Mouse (Mus musculus) mouse trophoblast stem cell (cell line): ENCODE data around the gene Ccdc61.

ENCODE experiments used
- in situ Hi-C, 2 experiments: fragments of 300-500 bp; cut with MseI, MboI; formaldehyde crosslinking; loops; 2 replicates in 1 of 2; 3 replicates in 1 of 2; pipeline ENCODE4 v1.15.1; 2025

Gene Ccdc61

DNA sequence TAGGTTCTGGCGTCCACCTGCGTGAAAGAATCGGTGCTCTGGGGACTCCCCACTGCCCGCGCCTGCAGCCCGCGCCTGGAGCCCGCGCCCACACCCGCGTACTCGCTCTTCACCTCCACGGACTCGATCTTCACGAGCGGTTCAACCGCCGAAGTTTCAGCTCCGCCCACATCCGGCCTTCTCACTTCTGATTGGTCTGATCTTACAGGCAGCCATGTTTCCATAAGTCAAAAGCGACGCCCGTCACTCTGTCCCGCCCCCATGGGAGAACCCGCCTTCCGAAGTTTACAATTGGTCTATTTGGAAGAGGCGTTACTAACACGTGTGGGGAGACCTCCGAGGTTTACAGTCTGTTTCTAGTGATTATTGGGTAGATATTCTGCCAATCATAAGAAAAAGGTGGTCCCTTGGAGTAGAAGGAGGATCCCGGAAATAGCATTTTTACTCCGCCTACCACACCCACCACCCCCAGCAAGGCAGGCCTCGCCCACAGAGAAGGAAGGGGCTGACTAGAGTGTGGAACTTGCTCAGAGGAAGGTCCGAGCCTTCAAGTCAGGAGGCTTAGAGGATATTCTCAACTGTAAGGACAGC lies at the start of gene Ccdc61:
TSS of gene Ccdc61 (minus strand) at position 175 of the 591 bp plus-strand sequence.
- in situ Hi-C loops: no loop called here

DNA sequence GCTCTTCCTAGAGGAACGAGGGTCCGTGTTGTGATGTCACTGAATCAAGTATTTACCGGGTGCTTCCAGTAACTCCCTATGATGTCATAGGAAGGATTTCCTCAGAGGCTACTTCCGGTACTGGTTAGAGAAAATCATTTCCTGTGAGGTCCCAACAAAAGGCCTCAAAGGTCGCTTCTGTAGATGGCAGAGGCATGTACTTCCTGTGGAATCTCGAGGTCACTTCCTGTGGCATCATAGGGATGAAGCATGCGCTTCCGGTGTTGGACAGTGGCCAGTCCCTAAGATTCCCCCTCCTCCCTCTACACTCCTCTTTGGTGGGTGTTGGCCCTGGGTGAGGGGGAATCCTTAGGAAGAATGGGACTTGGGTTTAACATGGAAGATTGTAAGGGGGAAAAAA lies 49.2 kb upstream of the Ccdc61 start:
- in situ Hi-C loops: no loop called here

DNA sequence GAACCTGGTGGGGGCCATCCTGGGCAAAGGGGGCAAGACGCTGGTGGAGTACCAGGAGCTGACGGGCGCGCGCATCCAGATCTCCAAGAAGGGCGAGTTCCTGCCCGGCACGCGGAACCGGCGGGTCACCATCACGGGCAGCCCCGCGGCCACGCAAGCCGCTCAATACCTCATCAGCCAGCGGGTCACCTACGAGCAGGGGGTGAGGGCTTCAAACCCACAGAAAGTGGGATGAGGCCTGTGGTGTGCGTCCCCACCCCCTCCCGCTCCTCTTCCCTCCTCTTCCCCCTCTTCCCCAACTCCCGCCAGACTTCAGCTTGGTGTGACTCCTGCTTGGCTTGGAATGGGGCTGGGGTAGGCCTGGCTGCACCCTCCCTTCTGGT lies 48.2 kb upstream of the Ccdc61 start:
- in situ Hi-C loops: no loop called here

DNA sequence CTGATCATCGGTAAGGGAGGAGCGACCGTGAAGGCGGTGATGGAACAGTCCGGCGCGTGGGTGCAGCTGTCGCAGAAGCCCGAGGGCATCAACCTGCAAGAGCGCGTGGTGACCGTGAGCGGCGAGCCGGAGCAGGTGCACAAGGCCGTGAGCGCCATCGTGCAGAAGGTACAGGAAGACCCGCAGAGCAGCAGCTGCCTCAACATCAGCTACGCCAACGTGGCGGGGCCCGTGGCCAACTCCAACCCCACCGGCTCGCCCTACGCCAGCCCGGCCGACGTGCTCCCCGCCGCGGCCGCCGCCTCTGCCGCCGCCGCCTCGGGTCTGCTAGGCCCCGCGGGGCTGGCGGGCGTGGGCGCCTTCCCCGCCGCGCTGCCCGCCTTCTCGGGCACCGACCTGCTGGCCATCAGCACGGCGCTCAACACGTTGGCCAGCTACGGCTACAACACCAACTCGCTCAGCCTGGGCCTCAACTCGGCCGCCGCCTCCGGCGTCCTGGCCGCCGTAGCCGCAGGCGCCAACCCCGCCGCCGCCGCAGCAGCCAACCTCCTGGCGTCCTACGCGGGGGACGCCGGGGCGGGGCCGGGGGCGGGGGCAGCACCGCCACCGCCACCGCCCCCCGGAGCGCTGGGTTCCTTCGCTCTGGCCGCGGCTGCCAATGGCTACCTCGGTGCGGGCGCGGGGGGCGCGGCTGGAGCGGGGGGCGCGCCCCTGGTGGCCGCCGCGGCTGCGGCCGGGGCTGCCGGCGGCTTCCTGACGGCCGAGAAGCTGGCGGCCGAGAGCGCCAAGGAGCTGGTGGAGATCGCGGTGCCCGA lies 47.6 kb upstream of the Ccdc61 start:
- in situ Hi-C loops: no loop called here

DNA sequence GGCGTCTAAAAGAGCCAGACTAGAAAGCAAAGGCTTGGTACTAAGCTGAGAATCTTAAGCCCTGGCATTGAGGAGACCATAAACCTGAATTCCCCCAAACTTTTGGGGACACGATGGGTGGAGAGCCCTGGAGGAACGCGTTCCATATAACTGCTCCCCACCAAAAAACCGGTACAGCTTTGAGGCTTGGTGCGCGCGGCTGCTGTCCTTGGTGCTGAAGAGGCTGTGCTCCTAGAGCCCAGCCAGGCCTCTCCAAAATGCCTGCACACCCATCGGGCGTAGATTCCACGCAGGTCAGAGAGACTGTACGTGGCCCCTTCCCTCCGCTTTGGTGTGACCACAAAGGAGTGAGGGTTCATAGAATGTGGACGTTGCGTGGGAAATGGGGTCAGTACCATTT lies 41.2 kb upstream of the Ccdc61 start:
- in situ Hi-C loops: no loop called here

DNA sequence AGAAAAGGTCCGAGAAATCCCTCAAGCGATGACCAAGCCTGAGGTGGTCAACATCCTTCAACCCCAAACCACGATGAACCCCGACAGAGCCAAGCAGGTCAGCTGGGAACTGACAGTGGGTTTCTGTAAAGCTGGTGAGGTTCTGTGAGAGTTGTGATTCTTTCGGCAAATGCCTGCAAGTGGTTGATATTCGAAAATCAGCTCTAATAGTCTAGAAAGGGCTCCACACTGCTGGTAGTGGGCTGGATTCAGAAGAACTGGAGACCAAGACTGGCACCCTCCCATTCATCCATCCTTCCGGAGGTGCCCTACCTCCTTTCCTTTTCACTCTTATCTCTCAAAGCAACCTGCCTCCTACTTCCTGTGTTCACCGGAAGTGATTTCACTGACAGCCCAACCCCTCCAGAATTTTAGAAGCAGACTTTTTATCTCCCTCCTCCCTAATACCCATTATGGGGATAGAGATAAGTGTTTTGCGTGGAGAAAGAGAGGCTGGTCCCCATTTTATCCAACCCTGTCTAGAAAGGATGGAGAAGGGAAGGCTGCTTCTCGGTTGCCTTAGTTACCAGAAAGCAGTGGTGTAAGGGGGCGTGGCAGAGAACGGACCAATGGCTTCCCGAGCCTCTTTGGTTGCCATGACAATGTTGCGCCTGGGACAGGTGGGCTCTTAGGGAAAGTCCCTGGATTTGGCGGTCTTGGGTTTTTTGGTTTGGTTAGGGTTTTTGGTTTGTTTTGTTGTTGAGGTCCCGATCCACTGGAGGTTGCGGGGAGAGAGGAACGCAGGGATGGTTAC lies 40.5 kb upstream of the Ccdc61 start:
- in situ Hi-C loops: no loop called here

DNA sequence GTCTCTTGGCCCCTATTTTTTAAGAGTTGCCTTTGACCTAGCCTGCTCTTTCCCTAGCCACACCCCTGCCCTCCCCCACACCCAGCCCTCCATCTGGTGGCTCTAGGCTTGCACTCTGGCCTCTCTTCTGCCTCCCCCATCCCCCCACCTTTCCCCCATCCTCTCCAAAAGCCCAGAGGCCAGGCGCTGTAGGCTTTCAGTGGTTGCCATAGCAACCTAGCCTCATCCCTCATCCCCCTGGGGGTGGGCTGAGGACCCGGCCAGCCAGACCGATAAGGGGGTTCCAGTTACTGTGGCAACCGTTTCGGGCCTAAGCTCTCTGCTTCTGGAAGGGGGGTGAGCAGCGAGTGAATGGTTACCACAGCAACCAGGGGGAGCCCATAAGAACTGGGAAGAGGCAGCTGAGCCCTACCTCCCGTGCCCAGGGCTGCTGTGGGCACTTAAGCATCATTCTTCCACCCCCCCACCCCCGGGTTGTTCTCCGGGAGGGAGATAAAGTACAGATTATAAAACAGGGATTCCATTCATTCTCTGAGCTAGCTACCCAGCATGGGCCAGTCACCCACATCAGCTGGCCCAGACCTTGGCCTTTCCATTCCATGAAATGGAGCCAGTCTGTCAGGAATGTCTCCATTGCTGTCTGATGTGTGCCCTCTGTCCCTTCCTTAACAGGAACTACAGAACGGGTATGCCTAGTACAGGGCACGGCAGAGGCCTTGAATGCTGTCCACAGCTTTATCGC lies 39.7 kb upstream of the Ccdc61 start:
- in situ Hi-C loops: no loop called here

DNA sequence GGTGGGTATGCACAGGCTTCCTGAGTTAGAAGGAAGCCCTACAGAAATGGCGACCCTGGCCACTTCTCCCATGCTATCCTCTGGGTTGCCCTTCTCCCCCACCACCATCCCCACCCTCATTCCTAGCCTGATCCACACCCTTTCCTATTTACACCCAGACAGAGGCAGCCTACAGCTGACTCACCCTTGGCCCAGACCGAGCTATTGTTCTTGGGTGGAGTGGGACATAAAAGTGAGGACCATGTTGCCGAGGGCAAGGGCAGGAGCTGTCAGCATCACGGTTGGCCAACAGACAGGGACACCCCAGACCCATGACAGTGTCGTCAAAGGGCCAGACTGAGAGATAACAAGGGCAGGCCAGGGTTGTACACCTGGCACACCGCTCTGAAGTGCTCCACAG lies 37.9 kb upstream of the Ccdc61 start:
- in situ Hi-C loops: no loop called here

DNA sequence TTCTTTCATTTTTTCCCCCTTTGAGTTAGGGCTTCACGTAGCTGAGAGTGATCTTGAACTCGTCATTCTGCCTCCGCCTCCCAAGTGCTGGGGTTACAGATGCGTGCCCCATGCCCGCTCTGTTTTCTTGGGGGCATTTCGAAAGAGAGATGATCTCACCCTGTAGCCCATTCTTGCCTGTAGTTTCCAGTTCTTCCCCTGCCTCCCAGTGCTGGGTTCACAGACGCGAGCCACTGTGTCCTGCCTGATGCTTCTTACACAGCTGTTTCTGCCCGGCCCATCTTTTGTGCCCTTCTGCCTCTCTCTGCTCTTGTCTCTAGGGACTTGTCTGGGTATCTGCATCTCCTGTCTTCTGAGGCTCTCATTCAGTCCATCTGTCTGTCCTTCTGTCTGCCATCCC lies 32.6 kb upstream of the Ccdc61 start:
- in situ Hi-C loops: no loop called here

DNA sequence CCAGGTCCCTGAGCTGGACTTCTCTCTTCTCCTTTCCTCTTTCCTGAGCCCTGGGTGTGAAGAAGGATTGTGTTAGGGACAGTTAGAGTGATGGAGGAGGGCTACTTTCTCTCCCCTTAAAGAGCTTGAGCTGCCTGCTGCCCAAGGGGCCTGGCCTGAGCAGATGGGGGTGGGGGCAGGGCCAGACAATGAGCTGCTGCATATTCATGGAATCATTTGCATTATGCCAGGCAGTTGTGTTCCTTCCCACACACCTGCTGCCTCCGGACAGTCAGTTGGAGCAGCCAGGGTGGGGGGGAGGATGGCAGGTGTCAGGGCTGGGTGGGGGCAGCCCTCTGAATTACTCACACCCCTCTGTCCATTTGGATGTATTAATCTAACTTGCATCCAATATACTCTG lies 32.2 kb upstream of the Ccdc61 start:
- in situ Hi-C loops: no loop called here

DNA sequence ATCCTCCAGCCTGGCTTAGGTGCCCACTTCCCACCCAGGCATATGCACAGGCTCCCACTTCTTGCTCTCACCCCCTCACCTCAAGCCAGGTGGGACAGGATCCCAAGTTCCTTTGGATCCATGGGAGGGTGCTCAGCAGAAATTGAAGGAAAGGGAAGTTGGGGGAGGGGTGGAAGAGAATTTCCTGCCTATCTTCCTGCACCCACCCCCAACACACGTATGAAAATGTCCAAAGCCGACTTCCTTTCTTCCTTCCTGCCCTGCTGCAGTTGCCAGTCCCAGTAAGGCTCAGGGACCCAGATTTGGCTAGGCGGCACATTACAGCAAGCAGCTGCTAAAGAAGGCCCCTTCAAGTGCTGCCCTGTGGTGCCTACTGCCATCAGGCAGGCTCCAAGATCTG lies 17.5 kb upstream of the Ccdc61 start:
- in situ Hi-C loops: no loop called here

DNA sequence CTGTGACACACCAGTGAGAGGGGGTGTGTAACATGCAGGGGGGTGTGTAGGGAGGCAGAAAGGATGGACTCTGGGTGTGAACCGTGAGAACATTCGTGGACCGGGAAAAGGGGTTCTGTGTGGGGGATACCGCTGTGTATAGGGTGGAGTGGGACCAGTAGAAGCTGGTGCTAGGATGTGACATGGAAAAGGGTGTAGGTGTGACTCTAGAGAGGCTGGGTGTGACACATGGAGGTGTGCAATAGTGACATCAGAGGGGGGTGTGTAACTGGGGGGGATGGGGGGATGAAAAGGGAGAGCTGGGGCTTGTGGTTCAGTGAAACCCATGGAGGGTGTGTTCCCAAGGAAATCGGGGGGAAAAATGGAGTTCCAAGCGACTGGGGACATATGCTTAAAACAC lies 16.7 kb upstream of the Ccdc61 start:
- in situ Hi-C loops: no loop called here

DNA sequence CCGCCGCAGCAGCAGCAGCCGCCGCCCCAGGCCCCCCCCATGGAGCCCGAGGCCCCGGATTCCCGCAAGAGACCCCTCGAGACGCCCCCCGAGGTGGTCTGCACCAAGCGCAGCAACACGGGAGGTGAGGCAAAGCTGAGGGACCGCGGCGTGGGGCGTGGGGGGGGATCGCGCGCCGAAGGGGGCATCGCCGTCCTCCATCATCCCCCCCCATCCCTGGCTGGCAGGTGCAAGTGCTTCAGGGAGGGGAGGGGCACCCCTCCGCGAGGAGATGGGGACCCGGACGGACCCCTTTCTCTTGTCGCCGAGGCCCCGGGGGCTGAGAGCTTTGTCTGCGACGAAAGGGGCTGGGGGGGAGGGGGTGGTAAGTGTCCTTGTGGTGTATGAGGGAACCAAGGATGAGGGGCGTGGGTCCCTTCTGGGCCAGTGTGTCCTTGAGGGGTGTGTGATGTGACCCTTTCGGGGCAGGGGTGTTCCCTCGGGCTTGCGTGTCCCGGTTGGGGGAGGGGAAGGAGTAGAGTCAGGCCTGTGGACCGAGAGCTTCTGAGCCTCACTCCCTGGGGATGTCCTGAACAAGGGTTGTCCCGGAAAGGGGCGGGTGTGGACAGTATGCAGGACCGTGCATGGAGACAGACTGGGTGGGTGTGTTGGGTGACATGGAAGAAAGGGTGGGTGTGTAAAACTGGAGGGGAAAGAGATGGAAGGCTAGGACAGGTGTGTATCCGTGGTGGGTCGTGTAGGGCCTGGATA lies 16.0 kb upstream of the Ccdc61 start:
- in situ Hi-C loops: no loop called here

DNA sequence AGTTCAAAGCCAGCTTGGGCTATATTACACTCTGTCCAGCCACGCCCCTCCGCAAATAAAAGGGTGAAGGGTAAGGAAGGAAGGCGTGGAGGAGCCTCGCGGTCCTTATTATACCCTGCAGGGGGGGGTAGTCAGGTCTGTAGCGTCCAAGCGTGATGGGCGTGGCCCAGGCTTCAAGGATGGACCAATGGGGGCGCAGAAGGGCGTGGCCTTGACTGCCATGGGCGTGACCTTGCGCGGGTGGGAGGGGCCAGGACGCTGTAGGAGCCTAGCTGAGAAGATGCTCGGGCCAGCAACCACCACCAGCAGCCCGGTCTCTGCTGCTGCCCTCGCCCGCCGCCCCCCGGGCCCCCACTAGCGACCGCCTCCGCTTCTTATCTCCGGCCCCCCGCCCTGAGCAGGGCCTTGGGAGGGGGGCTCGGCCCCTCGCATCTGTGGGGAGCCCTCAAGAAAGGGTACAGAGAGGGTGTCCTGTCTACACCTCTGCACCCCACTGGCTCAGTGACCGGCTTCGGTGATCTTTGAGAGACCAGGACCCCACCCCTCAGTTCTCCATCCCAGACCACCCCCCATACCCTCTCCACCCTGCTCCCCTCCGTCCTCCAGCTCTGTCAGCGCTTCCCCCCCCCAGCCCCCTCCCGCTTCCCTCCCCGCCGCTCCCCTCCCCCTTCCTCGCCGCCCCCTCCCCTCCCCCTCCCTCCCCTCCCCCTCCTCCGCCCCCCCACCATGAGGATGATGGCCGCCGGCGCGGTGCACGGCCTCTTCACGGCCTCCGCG lies 15.1 kb upstream of the Ccdc61 start, which contains the start of gene Nova2:
TSS of gene Nova2 (plus strand) at position 727 of the 777 bp plus-strand sequence.
- in situ Hi-C loops: no loop called here

DNA sequence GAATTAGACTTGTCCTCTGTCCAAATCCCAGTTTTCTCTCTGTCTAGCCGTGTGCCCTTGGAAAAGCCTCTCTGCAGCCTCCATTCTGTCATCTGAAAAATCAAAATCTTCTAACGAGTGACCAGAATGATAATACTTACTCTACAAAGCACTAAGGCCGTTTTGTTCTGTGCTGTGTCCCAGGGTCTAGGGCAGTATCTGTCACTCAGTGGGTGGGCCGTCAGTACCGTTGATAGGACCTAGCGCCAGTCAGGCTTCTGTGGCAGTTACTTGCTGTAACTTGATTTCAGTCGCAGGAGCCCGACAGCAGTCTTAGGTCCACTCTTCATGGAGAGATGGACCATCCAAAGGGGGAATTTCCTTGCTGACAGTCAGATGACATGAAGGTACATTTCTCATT lies 14.1 kb upstream of the Ccdc61 start:
- in situ Hi-C loops: no loop called here

DNA sequence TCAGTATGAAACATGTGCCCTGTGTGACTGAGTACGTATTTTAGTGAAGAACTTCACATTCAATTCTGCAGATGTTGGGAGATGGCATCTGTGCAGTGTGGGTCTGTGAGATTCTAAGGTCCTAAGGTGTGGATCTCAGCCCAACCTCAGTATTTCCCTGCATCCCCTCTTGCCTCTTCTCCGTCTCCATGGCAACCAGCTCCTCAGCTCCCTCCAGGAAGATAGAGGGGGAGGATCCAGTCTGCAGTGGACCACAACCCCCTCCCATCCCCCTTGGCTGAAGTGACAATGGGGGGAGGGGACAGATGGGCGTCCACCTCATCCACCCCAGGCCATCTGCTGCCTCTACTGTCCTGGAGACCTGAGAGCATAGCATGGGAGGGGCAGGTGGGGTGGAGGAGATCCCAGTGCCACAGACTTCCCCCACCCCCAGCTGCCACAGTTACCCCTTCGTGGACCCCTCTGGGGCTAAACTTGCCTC lies 13.5 kb upstream of the Ccdc61 start:
- in situ Hi-C loops: no loop called here

DNA sequence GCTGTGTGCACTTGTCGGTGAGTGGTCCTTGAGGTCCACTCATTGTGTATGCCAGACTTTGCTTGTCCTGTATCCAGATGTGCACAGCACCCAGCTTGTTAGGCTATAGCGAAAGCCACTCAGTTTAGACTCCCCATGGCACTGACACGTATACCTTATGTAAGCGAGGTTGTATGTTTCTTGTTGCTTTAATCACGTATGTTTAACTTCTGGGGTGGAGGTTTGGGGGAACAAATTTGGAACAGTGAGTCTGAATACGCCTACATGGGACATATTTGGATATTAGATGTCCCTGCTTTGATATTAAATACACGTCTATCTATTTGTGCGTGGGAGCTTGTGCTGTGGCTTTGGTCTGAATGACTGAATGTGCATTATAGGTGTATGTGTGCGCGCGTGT lies 13.1 kb upstream of the Ccdc61 start:
- in situ Hi-C loops: no loop called here

DNA sequence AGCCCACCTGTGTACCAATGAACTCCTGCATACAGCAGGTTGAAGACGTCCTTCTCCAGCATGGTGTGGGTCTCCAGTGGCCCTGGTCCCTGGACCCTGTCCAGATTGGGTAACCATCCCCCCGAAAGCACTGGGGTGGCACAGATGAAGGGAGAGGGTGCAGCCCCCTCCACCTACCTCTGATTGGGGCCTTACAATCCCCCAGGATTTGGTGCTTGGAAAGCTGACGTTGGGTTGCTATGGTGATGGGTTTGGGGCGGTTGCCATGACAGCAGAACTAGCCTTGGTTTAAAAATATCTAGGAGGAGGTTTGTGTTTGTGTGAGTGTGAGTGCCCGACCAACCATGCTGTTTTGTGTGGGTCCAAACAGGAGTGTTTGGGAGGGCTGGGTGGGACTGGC lies 12.6 kb upstream of the Ccdc61 start:
- in situ Hi-C loops: no loop called here

DNA sequence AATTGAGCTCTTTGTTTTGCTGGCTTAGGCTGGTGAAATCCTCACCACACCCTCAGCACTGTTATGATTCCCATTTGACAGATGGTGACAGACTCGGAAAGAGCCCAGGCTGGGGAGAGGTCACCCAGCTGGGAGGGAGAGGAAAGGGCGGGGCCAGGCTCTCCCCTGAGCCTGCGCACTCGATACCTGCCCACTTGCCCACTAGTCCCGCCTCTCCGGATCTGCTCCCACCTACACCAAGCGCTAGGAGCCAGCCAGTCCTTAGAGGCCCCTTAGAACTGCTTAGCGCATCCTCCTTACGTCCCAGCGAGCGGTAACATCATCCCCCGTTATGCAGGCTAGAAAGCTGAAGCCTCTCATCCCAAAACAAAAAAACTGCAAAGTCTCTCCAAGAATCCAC lies 10.9 kb upstream of the Ccdc61 start:
- in situ Hi-C loops: no loop called here

DNA sequence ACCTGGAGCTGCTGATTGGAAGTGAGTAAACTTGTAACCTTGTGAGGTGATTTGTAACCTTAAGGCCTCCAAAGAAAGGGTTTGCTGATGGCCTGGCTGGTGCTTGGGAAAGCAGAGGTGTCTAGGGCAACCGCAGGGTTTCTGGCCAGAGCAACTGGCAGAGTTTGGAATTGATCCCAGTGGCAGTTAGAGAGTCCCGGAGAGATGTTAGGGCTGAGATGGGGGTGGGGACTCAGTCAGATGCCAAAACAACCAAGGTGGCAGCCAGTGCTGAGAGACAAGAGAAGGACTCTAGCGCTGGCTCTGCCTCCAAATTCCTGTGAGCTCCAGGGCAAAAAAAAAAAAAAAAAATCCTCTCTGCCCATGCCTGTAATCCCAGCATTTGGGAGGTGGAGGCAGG lies 7.7 kb upstream of the Ccdc61 start:
- in situ Hi-C loops: no loop called here
